Mouse (Mus musculus) neural tube, embryonic 12.5 days (tissue): ENCODE measurements around the gene G2e3. TPM values are rescaled to one million over a fixed set of nuclear protein-coding genes. Genes with fewer than 3 reads are reported as not detected.

ENCODE experiments used
- ATAC-seq: fragments of 200-750 bp; cut with Nextera tagmentation; 2 replicates; pipeline ENCODE4 v1.8.0; 2017; ENCODE audit warnings: low read depth, mild to moderate bottlenecking, moderate TSS enrichment, moderate library complexity; ENCODE audit not compliant: low FRiP score
- H3K27ac ChIP-seq: fragments of 300-500 bp; sonication (generic); 2 replicates; pipeline ENCODE4 v1.5.1; 2016
- H3K27me3 ChIP-seq: fragments of 300-500 bp; sonication (generic); replicated peaks from 2 replicates; pipeline ENCODE4 v1.6.1; 2016; ENCODE audit warnings: mild to moderate bottlenecking
- H3K36me3 ChIP-seq: fragments of 300-500 bp; sonication (generic); 2 replicates; pipeline ENCODE4 v1.6.1; 2016; ENCODE audit warnings: mild to moderate bottlenecking
- H3K4me1 ChIP-seq: fragments of 300-500 bp; sonication (generic); 2 replicates; pipeline ENCODE4 v1.6.1; 2016
- H3K4me2 ChIP-seq: fragments of 300-500 bp; sonication (generic); replicated peaks from 2 replicates; pipeline ENCODE4 v1.6.1; 2016; ENCODE audit warnings: mild to moderate bottlenecking
- H3K4me3 ChIP-seq: fragments of 300-500 bp; sonication (generic); 2 replicates; pipeline ENCODE4 v1.5.1; 2016
- H3K9ac ChIP-seq: fragments of 300-500 bp; sonication (generic); 2 replicates; pipeline ENCODE4 v1.6.1; 2016; ENCODE audit warnings: mild to moderate bottlenecking
- H3K9me3 ChIP-seq: fragments of 300-500 bp; sonication (generic); 2 replicates; pipeline ENCODE4 v1.6.1; 2016; ENCODE audit warnings: mild to moderate bottlenecking
- WGBS: fragments of 180-500 bp; shearing (Covaris S2); methylation state at CpG from one replicate; pipeline ENCODE4 v1.1.7; 2016; 5-methylcytosine and 5-hydroxymethylcytosine counted together
- polyA plus RNA-seq: library from polyadenylated mRNA; unstranded; fragments of >200 nt; fragmentation: Nextera tagmentation; extraction: Ambion mirVana; gene quantifications from 2 replicates; pipeline ENCODE4 v1.2.1, GENCODE M21; 2016

The G2e3 gene
- polyA plus RNA-seq, 1 experiment from 2014 or later = 35.4 TPM

DNA sequence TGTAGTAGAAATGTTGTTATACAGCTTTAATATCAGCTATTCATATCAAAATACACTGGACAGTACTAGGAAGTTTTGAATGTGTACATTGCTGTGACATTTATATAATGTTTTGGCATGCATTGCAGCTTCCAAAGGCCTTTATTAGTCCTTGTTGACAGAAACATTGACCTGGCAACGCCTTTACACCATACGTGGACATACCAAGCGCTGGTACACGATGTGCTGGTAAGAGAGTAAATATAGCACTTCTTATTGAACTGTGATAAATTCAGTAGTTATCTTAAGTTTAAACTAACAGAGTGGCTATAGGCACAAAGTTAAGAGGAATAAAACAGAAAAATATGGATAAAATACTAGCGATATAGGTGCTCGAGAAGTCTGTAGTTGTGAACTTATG, 52.0 kb downstream of the G2e3 start:
- 92% methylated on average over 6 of the region's 6 CpGs for WGBS

DNA sequence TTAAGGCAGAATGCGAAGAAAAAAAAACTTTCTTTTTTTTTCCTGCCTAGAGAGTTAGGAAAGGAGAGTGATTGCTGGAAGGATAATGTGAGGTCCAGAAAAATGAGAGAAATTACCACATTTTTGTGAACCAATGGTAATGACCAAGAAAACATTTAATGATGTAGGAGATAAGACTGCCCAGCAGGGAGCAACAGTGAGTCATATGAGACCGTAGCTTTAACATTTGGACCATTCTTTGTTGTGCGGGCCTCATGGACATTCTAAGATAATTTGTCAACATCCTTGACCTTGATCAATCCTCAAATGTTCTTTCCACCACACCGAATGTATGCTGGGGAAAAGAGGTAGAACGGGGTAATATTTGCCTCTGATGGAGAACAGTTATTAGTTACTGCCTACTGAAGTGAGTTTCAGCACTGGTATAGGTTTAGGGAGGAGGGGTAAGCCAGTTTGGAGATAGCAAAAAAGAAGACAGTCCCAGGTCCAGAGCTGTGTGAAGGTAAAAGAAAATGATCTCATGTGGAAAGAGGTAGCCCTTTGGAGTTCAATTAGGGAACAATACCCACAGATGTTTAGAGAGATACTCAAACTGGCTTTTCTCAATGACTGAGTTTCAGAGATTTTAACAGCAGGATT, 54.3 kb downstream of the G2e3 start:
- Histone ChIP-seq H3K27me3 (no peaks in the 10 kb centered on the region), H3K9me3 (no peaks in the 10 kb centered on the region), H3K9ac (no peak overlapping the region), H3K4me2 (no peak overlapping the region), H3K4me1 (no peaks in the 10 kb centered on the region), H3K27ac (no peak overlapping the region), H3K4me3 (no peak overlapping the region), H3K36me3 (peaks cover 37% of the 10 kb centered on the region)
- WGBS = 78% methylated on average over 5 of the region's 5 CpGs
- ATAC-seq = peak; percentile 25; the same call in 1 of the 2 replicates

More for the DNA sequence above, 52.0 kb downstream of the G2e3 start:
- no peaks in the 10 kb centered on the region for H3K4me1 ChIP-seq
- no peak overlapping the region for H3K9ac ChIP-seq
- no peaks in the 10 kb centered on the region for H3K9me3 ChIP-seq
- H3K27ac ChIP-seq = no peak overlapping the region
- no peak overlapping the region for H3K4me2 ChIP-seq
- no peak overlapping the region for H3K4me3 ChIP-seq
- peaks cover 48% of the 10 kb centered on the region for H3K36me3 ChIP-seq
- no peak for ATAC-seq
- H3K27me3 ChIP-seq = no peaks in the 10 kb centered on the region

DNA sequence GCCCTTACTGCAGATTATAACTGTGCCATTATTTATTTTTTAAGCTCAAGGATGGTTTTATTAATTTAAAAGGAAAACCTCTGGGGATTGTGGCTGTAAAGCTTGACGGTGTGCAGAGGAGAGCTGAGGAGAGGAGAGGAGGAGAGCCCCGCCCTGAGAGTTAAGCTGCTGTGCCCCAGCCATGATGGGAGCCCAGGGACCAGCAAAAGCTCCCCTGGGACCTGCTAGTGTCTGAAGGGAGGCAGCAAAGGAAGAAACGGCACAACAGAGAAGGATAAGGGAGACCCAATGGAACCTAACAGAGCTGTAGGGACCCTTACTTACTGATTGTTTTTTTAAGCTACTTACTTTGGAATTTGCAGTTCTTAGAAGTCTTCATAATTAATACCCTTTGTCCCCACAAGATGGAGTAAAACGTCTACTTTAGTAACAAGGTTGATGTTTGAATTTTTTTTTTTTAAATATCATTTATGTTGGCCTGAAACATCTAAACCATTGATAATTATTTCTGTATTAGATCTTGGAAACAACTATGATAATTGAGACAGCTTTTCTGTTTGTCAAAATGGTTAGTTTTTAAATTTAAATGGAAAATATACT, 56.2 kb downstream of the G2e3 start:
- no peak overlapping the region for H3K4me2 ChIP-seq
- ATAC-seq = no peak
- no peaks in the 10 kb centered on the region for H3K4me1 ChIP-seq
- H3K27me3 ChIP-seq = no peaks in the 10 kb centered on the region
- no peak overlapping the region for H3K4me3 ChIP-seq
- WGBS = 62% methylated on average over 4 of the region's 4 CpGs
- no peaks in the 10 kb centered on the region for H3K9me3 ChIP-seq
- no peak overlapping the region for H3K9ac ChIP-seq
- peaks cover 35% of the 10 kb centered on the region for H3K36me3 ChIP-seq
- no peak overlapping the region for H3K27ac ChIP-seq

DNA sequence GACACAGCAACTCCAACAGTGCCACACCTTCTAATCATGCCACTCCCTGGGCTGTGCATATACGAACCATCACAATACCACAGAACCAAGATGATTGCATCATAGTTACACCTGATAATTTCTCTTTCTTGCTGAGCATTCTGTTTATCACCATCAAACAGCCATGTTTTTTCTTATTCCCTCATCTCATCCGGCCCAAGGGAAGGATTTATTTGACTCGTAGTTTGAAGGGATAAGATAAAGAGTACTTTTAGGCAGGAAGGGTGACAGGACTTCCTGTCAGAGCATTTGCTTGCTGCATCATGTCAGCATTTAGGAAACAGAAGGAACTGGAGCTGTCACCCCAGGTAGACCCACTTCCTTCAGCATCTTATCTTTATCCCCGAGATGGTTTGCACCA, 63.5 kb downstream of the G2e3 start:
- no peak overlapping the region for H3K27ac ChIP-seq
- no peaks in the 10 kb centered on the region for H3K9me3 ChIP-seq
- no peaks in the 10 kb centered on the region for H3K4me1 ChIP-seq
- H3K4me3 ChIP-seq = no peak overlapping the region
- 94% methylated on average over 4 of the region's 4 CpGs for WGBS
- ATAC-seq = no peak
- H3K4me2 ChIP-seq = no peak overlapping the region
- H3K27me3 ChIP-seq = no peaks in the 10 kb centered on the region
- H3K36me3 ChIP-seq = peaks cover 30% of the 10 kb centered on the region
- H3K9ac ChIP-seq = no peak overlapping the region

Other genes starting within 250 kb of the G2e3 start
- gene Scfd1, start 29.4 kb downstream of the G2e3 start, polyA plus RNA-seq = 68.9 and 73.2 TPM in 2 replicates
- gene Coch, start 245.3 kb downstream of the G2e3 start, polyA plus RNA-seq = 5.5 and 7.5 TPM in 2 replicates